Mouse (Mus musculus) brain, embryonic 14.5 days (tissue): ENCODE measurements at regions not wholly inside any gene's neighbourhood (a gene's known extent, or its start where the extent isn't known, plus 50 kb on each side); places are given as distances from the start of the nearest gene placed in this dataset.

Experiments
- CTCF ChIP-seq: fragments of 200-500 bp; IDR thresholded peaks from 2 replicates; pipeline ENCODE4 v1.5.1; 2012; ENCODE audit warnings: inconsistent platforms, mild to moderate bottlenecking, moderate library complexity, borderline replicate concordance; ENCODE audit not compliant: insufficient read depth, insufficient read length; ENCODE audit errors: extremely low read depth
- POLR2A ChIP-seq: fragments of 200-500 bp; IDR thresholded peaks from 2 replicates; pipeline ENCODE4 v1.6.1; 2012; ENCODE audit warnings: mild to moderate bottlenecking, inconsistent platforms, borderline replicate concordance; ENCODE audit not compliant: poor library complexity, insufficient read depth, insufficient read length, severe bottlenecking; ENCODE audit errors: extremely low read depth

- TF ChIP-seq CTCF (no peak), POLR2A (no peak)
Measured at GRCm38 (mm10) chr2:173382176-173382813, 106.0 kb upstream of the Pmepa1 start.
